Mouse (Mus musculus) neural tube, embryonic 14.5 days (tissue): ENCODE results near the gene Zyx. TPM values are rescaled to one million over a fixed set of nuclear protein-coding genes. Genes with fewer than 3 reads are reported as not detected.

Source experiments
- ATAC-seq: fragments of 200-750 bp; cut with Nextera tagmentation; 2 replicates; pipeline ENCODE4 v1.8.0; 2017; ENCODE audit warnings: low read depth, mild to moderate bottlenecking, moderate TSS enrichment, moderate library complexity
- H3K27ac ChIP-seq: fragments of 300-500 bp; sonication (generic); 2 replicates; pipeline ENCODE4 v1.5.1; 2014; ENCODE audit warnings: low read depth, mild to moderate bottlenecking, control low read depth, low read length, moderate library complexity, mixed read lengths
- H3K27me3 ChIP-seq: fragments of 300-500 bp; sonication (generic); 2 replicates; pipeline ENCODE4 v1.6.1; 2014; ENCODE audit warnings: low read length; ENCODE audit not compliant: control insufficient read depth, insufficient read depth
- H3K36me3 ChIP-seq: fragments of 300-500 bp; sonication (generic); 2 replicates; pipeline ENCODE4 v1.6.1; 2014; ENCODE audit warnings: low read length, mixed read lengths; ENCODE audit not compliant: control insufficient read depth, insufficient read depth
- H3K4me1 ChIP-seq: fragments of 300-500 bp; sonication (generic); 2 replicates; pipeline ENCODE4 v1.6.1; 2014; ENCODE audit warnings: low read length; ENCODE audit not compliant: control insufficient read depth, insufficient read depth
- H3K4me2 ChIP-seq: fragments of 300-500 bp; sonication (generic); 2 replicates; pipeline ENCODE4 v1.6.1; 2014; ENCODE audit warnings: mild to moderate bottlenecking, low read depth, low read length, control low read depth
- H3K4me3 ChIP-seq: fragments of 300-500 bp; sonication (generic); 2 replicates; pipeline ENCODE4 v1.5.1; 2014; ENCODE audit warnings: low read depth, low read length, control low read depth, mixed read lengths
- H3K9ac ChIP-seq: fragments of 300-500 bp; sonication (generic); replicated peaks from 2 replicates; pipeline ENCODE4 v1.6.1; 2014; ENCODE audit warnings: low read depth, mild to moderate bottlenecking, control low read depth, low read length, mixed read lengths
- H3K9me3 ChIP-seq: fragments of 300-500 bp; sonication (generic); 2 replicates; pipeline ENCODE4 v1.6.1; 2016; ENCODE audit warnings: low read length; ENCODE audit not compliant: control insufficient read depth
- WGBS: fragments of 180-500 bp; shearing (Covaris S2); extraction: QIAGEN DNeasy Blood & Tissue Kit; methylation state at CpG from one replicate; pipeline ENCODE4 v1.1.7; 2014; 5-methylcytosine and 5-hydroxymethylcytosine counted together
- polyA plus RNA-seq: library from polyadenylated mRNA; unstranded; fragments of >200 nt; fragmentation: Nextera tagmentation; extraction: Ambion mirVana; gene quantifications from 2 replicates; pipeline ENCODE4 v1.2.1, GENCODE M21; 2014

Gene Zyx
- polyA plus RNA-seq, 1 experiment from 2014 or later: 52.7 TPM

DNA sequence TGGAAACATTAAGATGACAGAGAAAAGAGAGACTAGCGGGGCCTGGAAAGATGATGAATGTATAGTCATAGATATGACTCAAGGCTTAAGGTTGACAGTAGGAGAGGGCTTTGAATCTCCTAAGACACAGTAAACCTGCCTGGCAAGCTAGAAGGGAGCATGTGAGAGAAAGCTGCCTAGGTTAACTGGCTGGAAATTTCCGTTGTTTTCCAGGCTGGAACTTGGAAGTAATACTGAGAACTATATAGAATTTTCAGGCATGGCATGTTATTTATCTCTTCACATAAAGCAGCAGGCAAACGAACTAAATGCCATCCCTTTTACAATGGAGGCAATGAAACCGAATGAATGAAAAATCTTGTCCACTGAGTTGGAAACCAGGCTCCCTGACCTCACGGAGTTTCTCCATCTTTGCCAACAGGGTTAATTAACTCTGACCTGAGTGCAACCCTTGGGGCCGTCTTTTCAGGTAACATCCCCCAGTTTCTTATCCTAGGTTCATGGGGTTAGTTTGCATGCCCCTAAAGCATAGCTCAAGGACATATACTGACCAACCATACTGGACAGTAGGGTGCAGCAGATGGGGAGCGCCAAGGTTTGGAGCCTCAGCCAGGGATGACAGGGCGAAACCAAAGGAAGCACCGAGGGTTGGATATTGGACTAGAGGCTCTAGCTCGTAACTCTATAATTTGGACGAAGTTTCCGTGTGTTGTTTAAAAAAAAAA is 987 bp upstream of the Zyx start:
- H3K27ac ChIP-seq: no peak overlapping the region
- H3K4me2 ChIP-seq: peak overlapping the region; percentile 94
- ATAC-seq: no peak
- H3K36me3 ChIP-seq: no peaks in the 10 kb centered on the region
- peak overlapping the region; percentile 79 for H3K4me3 ChIP-seq
- no peak overlapping the region; the same call in 1 of the 2 replicates for H3K9ac ChIP-seq
- no peaks in the 10 kb centered on the region for H3K27me3 ChIP-seq
- H3K4me1 ChIP-seq: peaks cover 6% of the 10 kb centered on the region; the same call in 1 of the 2 replicates
- WGBS: 34% methylated on average over 12 of the region's 12 CpGs
- H3K9me3 ChIP-seq: no peaks in the 10 kb centered on the region

DNA sequence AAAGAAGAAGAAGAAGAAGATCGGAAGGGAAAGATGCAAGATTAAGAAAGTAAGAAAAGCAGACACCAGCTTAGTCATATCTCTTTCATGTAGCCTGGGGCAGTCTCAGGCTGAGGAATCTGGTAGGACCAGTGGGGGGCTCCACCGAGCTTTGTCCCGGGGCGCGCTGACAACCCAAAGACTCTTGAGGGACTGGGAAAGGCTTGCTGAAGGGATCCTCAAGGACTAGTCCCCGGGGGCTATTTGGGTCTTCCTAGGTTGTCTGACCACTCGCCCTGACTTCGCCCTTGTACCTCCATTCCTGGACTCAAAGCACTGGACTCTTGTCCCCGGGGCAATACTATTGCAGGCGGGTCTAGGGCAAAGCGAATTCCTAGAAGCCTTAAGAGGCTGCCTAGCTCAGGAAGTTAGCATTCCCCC is 414 bp upstream of the Zyx start:
- Histone ChIP-seq H3K9me3 (no peaks in the 10 kb centered on the region), H3K4me1 (peaks cover 8% of the 10 kb centered on the region; the same call in 1 of the 2 replicates), H3K27me3 (no peaks in the 10 kb centered on the region), H3K27ac (peak overlapping the region; percentile 82), H3K4me3 (peak overlapping the region; percentile 79), H3K4me2 (peak overlapping the region; percentile 94), H3K36me3 (no peaks in the 10 kb centered on the region), H3K9ac (peak overlapping the region; percentile 84)
- under 1% methylated on average over 11 of the region's 11 CpGs for WGBS
- peak; percentile 38 for ATAC-seq

DNA sequence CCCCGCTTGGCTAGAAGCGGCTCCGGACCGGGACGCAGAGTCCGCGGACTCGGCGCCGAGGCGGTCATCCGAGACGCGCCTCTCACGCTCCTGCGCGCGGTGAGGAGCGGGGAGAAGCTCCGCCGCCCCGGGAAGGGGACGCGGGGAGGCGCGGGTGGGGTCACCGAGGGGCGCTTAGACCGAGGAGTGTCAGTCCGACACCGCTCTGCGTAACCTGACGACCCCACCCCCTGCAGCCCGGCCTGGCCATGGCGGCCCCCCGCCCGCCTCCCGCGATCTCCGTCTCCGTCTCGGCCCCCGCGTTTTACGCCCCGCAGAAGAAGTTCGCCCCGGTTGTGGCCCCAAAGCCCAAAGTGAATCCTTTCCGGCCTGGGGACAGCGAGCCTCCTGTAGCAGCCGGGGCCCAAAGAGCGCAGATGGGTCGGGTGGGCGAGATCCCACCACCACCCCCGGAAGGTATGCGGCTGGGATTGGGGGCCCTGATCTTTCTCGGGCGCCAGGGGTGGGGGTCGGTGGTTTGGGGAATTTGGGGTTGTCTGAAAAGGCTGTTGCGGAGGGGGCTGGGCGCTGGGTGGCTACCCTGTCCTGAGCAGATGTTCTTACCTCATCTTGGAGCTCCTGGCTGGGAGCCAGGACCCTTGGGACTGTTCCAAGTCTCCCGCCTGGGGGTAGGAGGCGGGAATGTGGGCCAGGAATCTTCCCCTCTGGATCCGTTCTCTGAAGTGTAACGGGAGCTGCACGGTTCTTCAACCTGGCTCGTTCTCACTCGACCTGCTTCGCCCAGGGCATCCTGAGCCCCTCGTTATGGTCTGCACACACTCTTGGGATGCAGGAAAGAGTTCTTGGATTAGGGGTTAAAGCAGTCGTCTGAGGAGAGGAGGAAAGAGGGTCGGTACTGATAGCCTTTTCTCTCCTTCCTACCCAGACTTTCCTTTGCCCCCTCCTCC is 864 bp downstream of the Zyx start:
- peak overlapping the region; percentile 79 for H3K4me3 ChIP-seq
- no peaks in the 10 kb centered on the region for H3K9me3 ChIP-seq
- WGBS: 0% methylated on average over 49 of the region's 72 CpGs
- peaks cover under 1% of the 10 kb centered on the region; the same call in 1 of the 2 replicates for H3K36me3 ChIP-seq
- H3K4me2 ChIP-seq: peak overlapping the region; percentile 94
- peak overlapping the region; percentile 82 for H3K27ac ChIP-seq
- peaks cover 8% of the 10 kb centered on the region; the same call in 1 of the 2 replicates for H3K4me1 ChIP-seq
- H3K27me3 ChIP-seq: no peaks in the 10 kb centered on the region
- peak overlapping the region; percentile 84 for H3K9ac ChIP-seq
- peak; percentile 42 for ATAC-seq

DNA sequence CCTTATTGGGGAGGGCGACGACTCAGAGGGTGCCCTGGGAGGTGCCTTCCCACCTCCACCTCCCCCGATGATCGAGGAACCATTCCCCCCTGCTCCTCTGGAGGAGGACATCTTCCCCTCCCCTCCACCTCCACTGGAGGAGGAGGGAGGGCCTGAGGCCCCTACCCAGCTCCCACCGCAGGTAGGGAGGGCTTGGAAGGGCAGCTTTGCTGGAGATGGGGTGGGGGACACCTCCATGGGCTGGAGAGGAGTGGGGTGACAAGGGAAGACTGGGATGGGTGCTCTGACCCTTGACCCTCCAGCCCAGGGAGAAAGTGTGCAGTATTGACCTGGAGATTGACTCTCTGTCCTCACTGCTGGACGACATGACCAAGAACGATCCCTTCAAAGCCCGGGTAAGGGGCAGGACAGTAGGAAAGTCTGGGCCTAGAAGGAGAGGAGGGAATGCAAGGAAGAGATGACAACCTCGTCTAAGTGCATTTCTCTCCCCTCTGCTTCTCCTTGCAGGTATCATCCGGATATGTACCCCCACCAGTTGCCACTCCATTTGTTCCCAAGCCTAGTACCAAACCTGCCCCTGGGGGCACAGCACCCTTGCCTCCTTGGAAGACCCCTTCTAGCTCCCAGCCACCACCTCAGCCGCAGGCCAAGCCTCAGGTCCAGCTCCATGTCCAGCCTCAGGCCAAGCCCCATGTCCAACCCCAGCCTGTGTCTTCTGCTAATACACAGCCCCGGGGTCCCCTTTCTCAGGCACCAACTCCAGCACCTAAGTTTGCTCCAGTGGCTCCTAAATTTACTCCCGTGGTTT is 1.7 kb downstream of the Zyx start:
- H3K36me3 ChIP-seq: peaks cover 10% of the 10 kb centered on the region
- H3K27me3 ChIP-seq: no peaks in the 10 kb centered on the region
- no peak overlapping the region for H3K27ac ChIP-seq
- peaks cover 8% of the 10 kb centered on the region; the same call in 1 of the 2 replicates for H3K4me1 ChIP-seq
- peak overlapping the region; percentile 84 for H3K9ac ChIP-seq
- WGBS: 55% methylated on average over 11 of the region's 13 CpGs
- no peaks in the 10 kb centered on the region for H3K9me3 ChIP-seq
- peak overlapping the region; percentile 94 for H3K4me2 ChIP-seq
- no peak for ATAC-seq
- peak overlapping the region; percentile 79 for H3K4me3 ChIP-seq

DNA sequence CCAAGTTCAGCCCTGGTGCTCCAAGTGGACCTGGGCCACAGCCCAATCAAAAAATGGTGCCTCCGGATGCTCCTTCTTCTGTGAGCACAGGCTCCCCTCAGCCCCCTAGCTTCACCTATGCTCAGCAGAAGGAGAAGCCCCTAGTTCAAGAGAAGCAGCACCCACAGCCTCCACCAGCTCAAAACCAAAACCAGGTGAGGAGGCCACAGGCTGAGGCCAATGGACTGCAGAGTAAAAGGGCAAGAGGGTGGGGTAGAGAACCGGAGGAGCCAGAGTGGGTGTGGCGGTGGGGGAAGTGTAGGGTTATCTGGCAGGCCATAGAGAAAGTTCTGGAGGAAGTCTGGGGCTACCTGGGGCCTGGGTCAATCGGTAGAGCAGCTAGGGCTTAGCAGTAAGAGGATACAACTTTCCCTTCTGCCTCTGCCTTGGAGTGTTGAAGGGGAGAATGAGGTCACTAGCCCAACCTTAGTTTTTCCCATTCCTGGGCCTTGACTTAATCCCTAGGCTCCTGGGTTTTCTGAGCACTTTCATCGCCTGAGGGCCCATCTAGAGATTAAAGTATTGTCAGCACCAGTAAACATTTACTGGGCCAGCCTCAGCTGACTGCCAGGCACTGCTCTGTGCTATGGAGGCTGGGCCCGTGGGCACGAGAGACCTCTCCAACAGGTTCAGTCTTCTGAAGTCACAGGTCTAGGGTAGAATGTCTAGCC is 2.5 kb downstream of the Zyx start:
- Histone ChIP-seq H3K9ac (no peak overlapping the region), H3K4me3 (no peak overlapping the region), H3K4me2 (no peak overlapping the region), H3K36me3 (peaks cover 17% of the 10 kb centered on the region), H3K27ac (no peak overlapping the region), H3K27me3 (no peaks in the 10 kb centered on the region), H3K4me1 (peaks cover 8% of the 10 kb centered on the region; the same call in 1 of the 2 replicates), H3K9me3 (no peaks in the 10 kb centered on the region)
- ATAC-seq: no peak
- 95% methylated on average over 7 of the region's 7 CpGs for WGBS

DNA sequence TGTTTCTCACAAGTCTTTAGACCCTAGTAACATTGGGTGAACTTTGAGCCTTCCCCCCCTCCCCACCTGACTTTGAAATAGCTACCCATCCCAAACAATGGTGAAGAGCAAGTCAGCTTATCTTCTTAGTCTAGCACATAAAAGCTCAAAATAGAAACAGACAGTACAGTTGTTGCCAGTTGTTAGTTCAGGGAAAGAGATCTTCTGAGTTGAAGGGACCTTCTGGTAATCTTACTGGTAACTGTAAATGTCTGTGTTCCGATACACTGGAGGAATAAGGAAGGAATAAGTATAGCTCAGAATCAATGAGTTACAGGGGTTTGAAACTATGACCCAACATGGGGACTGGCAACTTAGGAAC is 3.0 kb downstream of the Zyx start:
- Histone ChIP-seq H3K4me2 (no peak overlapping the region), H3K27ac (no peak overlapping the region), H3K27me3 (no peaks in the 10 kb centered on the region), H3K9me3 (no peaks in the 10 kb centered on the region), H3K4me1 (peaks cover 8% of the 10 kb centered on the region; the same call in 1 of the 2 replicates), H3K9ac (no peak overlapping the region), H3K4me3 (no peak overlapping the region), H3K36me3 (peaks cover 22% of the 10 kb centered on the region)
- ATAC-seq: no peak
- WGBS: 100% methylated on average over 1 of the region's 1 CpGs

DNA sequence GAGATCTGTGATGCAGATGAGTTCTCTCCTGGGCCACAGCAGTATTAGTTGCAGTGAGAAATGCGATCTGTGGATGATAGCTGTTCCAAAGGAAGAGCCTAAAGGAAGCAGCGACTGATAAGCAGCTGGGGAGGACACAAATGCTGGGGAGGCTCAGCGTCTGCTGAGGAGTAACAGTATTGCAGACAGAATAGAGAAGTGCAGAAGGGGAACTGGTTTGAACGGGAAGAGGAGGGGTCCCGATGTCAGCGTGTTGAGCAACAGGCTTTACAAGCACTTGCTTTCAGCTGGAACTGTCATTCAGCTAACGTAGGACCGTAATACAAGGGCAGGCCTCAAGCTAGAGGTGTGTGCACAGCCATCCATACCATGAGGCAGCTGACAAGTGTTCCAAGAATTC is 3.8 kb downstream of the Zyx start:
- WGBS: 85% methylated on average over 8 of the region's 8 CpGs
- H3K4me1 ChIP-seq: peaks cover 8% of the 10 kb centered on the region; the same call in 1 of the 2 replicates
- H3K9ac ChIP-seq: no peak overlapping the region
- ATAC-seq: no peak
- peaks cover 27% of the 10 kb centered on the region for H3K36me3 ChIP-seq
- H3K27me3 ChIP-seq: no peaks in the 10 kb centered on the region
- no peaks in the 10 kb centered on the region for H3K9me3 ChIP-seq
- H3K4me2 ChIP-seq: no peak overlapping the region
- H3K27ac ChIP-seq: no peak overlapping the region
- H3K4me3 ChIP-seq: no peak overlapping the region
